Mouse (Mus musculus): ENCODE results near the gene Il1r2. TPM values are rescaled to one million over a fixed set of nuclear protein-coding genes. Genes with fewer than 3 reads are reported as not detected.

Il1r2 gene
- polyA plus RNA-seq, 1 experiment from 2014 or later, result 14.1 TPM

- Histone ChIP-seq H3K27ac (ENCODE audit: low read length) (no peak overlapping the region), H3K9ac (ENCODE audit: low read length) (no peak overlapping the region), H3K9me3 (replicated peaks; ENCODE audit: control insufficient read depth, low read length) (no peaks in the 10 kb centered on the region), H3K4me1 (ENCODE audit: control insufficient read depth, insufficient read depth, low read length) (no peaks in the 10 kb centered on the region), H3K27me3 (ENCODE audit: control insufficient read depth, insufficient read depth, low read length) (no peaks in the 10 kb centered on the region), H3K4me3 (replicated peaks; ENCODE audit: low read length) (no peak overlapping the region), H3K4me2 (ENCODE audit: low read depth, low read length) (no peak overlapping the region), H3K36me3 (ENCODE audit: control insufficient read depth, insufficient read depth, low read length) (no peaks in the 10 kb centered on the region)
- ATAC-seq (ENCODE audit: insufficient read depth, low FRiP score), result no peak
- 68% methylated on average over 5 of the region's 5 CpGs for WGBS
Measured at GRCm38 (mm10) chr1:40057351-40057750, 16.5 kb upstream of the Il1r2 start.

DNA sequence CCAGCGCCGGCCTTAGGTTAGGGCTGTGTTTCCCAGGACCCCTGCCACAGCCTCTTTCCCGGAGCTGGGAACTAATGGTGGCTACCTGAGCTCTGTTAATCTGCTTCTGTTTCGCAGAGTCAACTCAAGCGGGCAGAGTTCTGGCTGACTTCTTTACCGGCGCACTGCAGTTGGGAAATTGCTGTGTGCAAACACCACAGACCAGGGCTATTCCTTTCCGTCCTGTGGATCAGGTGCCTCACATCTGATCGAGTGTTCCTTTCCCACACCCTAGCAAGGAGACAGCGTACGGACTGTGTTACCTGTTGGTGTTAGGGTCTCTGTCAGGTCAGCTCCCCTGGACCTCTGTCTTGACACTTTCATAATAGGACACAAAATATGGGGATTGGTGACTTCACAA lies 15.9 kb upstream of the Il1r2 start:
- Histone ChIP-seq H3K36me3 (ENCODE audit: control insufficient read depth, insufficient read depth, low read length) (no peaks in the 10 kb centered on the region), H3K27me3 (ENCODE audit: control insufficient read depth, insufficient read depth, low read length) (no peaks in the 10 kb centered on the region), H3K4me1 (ENCODE audit: control insufficient read depth, insufficient read depth, low read length) (no peaks in the 10 kb centered on the region), H3K4me3 (replicated peaks; ENCODE audit: low read length) (no peak overlapping the region), H3K4me2 (ENCODE audit: low read depth, low read length) (no peak overlapping the region), H3K27ac (ENCODE audit: low read length) (no peak overlapping the region), H3K9ac (ENCODE audit: low read length) (no peak overlapping the region), H3K9me3 (replicated peaks; ENCODE audit: control insufficient read depth, low read length) (no peaks in the 10 kb centered on the region)
- 52% methylated on average over 11 of the region's 11 CpGs for WGBS
- no peak for ATAC-seq (ENCODE audit: insufficient read depth, low FRiP score)

DNA sequence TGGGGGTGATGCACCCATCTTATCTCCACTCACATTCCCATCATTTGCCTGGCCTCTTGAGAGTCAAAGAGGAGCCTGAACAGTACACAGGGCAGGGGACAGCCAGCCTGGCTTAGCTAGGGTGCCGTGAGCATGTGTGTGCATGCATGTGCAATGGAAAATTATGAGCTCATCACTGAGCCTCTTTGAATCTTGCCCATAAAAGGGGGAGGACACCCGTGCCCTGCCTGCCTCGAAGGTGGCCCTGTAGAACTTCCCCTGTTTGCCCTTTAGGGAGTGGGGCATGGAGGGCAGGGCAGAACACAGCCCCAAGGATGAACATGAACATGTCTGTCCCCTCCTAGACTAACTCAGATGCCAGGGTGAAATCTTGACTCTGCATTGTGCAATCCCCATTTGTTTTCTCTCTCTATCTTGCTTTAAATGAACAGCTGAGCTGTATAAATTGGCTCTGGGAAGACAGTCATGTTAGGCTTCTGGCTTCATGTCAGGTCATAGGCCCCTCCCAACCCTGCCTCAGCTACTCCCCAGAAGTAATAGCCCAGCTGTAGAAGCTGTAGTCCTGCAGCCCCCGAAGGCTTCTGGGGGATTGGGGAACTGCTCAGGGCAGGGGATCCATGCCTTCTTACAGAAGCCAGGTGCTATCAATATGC lies 14.6 kb upstream of the Il1r2 start:
- Histone ChIP-seq H3K4me1 (ENCODE audit: control insufficient read depth, insufficient read depth, low read length) (no peaks in the 10 kb centered on the region), H3K9me3 (replicated peaks; ENCODE audit: control insufficient read depth, low read length) (no peaks in the 10 kb centered on the region), H3K9ac (ENCODE audit: low read length) (no peak overlapping the region), H3K36me3 (ENCODE audit: control insufficient read depth, insufficient read depth, low read length) (no peaks in the 10 kb centered on the region), H3K27ac (ENCODE audit: low read length) (0 out of 2 replicates have a peak overlapping the region, but pooled peaks have one; percentile 1), H3K4me2 (ENCODE audit: low read depth, low read length) (no peak overlapping the region), H3K27me3 (ENCODE audit: control insufficient read depth, insufficient read depth, low read length) (no peaks in the 10 kb centered on the region), H3K4me3 (replicated peaks; ENCODE audit: low read length) (no peak overlapping the region)
- peak; percentile 31; the same call in 1 of the 2 replicates for ATAC-seq (ENCODE audit: insufficient read depth, low FRiP score)
- WGBS, result 55% methylated on average over 4 of the region's 4 CpGs

GRCm38 (mm10) chr1:40061359-40061758 lies 12.5 kb upstream of the Il1r2 start:
- Histone ChIP-seq H3K27me3 (ENCODE audit: control insufficient read depth, insufficient read depth, low read length) (no peaks in the 10 kb centered on the region), H3K27ac (ENCODE audit: low read length) (no peak overlapping the region), H3K9ac (ENCODE audit: low read length) (no peak overlapping the region), H3K4me3 (replicated peaks; ENCODE audit: low read length) (no peak overlapping the region), H3K9me3 (replicated peaks; ENCODE audit: control insufficient read depth, low read length) (no peaks in the 10 kb centered on the region), H3K4me1 (ENCODE audit: control insufficient read depth, insufficient read depth, low read length) (no peaks in the 10 kb centered on the region), H3K4me2 (ENCODE audit: low read depth, low read length) (no peak overlapping the region), H3K36me3 (ENCODE audit: control insufficient read depth, insufficient read depth, low read length) (no peaks in the 10 kb centered on the region)
- WGBS, result 53% methylated on average over 9 of the region's 9 CpGs
- ATAC-seq (ENCODE audit: insufficient read depth, low FRiP score), result peak; percentile 67

GRCm38 (mm10) chr1:40063409-40063808 lies 10.5 kb upstream of the Il1r2 start:
- 57% methylated on average over 4 of the region's 4 CpGs for WGBS
- ATAC-seq (ENCODE audit: insufficient read depth, low FRiP score), result no peak
- H3K9ac ChIP-seq (ENCODE audit: low read length), result no peak overlapping the region
- H3K4me2 ChIP-seq (ENCODE audit: low read depth, low read length), result no peak overlapping the region
- no peaks in the 10 kb centered on the region for H3K9me3 ChIP-seq (replicated peaks; ENCODE audit: control insufficient read depth, low read length)
- no peak overlapping the region for H3K27ac ChIP-seq (ENCODE audit: low read length)
- no peak overlapping the region for H3K4me3 ChIP-seq (replicated peaks; ENCODE audit: low read length)
- no peaks in the 10 kb centered on the region for H3K36me3 ChIP-seq (ENCODE audit: control insufficient read depth, insufficient read depth, low read length)
- no peaks in the 10 kb centered on the region for H3K4me1 ChIP-seq (ENCODE audit: control insufficient read depth, insufficient read depth, low read length)
- H3K27me3 ChIP-seq (ENCODE audit: control insufficient read depth, insufficient read depth, low read length), result no peaks in the 10 kb centered on the region

GRCm38 (mm10) chr1:40064508-40064907 lies 9.4 kb upstream of the Il1r2 start:
- Histone ChIP-seq H3K9me3 (replicated peaks; ENCODE audit: control insufficient read depth, low read length) (no peaks in the 10 kb centered on the region), H3K4me3 (replicated peaks; ENCODE audit: low read length) (no peak overlapping the region), H3K27ac (ENCODE audit: low read length) (no peak overlapping the region), H3K4me1 (ENCODE audit: control insufficient read depth, insufficient read depth, low read length) (no peaks in the 10 kb centered on the region), H3K4me2 (ENCODE audit: low read depth, low read length) (no peak overlapping the region), H3K36me3 (ENCODE audit: control insufficient read depth, insufficient read depth, low read length) (no peaks in the 10 kb centered on the region), H3K9ac (ENCODE audit: low read length) (no peak overlapping the region), H3K27me3 (ENCODE audit: control insufficient read depth, insufficient read depth, low read length) (no peaks in the 10 kb centered on the region)
- WGBS, result 88% methylated on average over 8 of the region's 8 CpGs
- ATAC-seq (ENCODE audit: insufficient read depth, low FRiP score), result no peak

GRCm38 (mm10) chr1:40072558-40072957 lies 1.3 kb upstream of the Il1r2 start:
- ATAC-seq (ENCODE audit: insufficient read depth, low FRiP score), result no peak
- H3K36me3 ChIP-seq (ENCODE audit: control insufficient read depth, insufficient read depth, low read length), result no peaks in the 10 kb centered on the region
- no peak overlapping the region for H3K9ac ChIP-seq (ENCODE audit: low read length)
- H3K4me1 ChIP-seq (ENCODE audit: control insufficient read depth, insufficient read depth, low read length), result no peaks in the 10 kb centered on the region
- no peak overlapping the region for H3K27ac ChIP-seq (ENCODE audit: low read length)
- H3K27me3 ChIP-seq (ENCODE audit: control insufficient read depth, insufficient read depth, low read length), result no peaks in the 10 kb centered on the region
- H3K4me2 ChIP-seq (ENCODE audit: low read depth, low read length), result no peak overlapping the region
- no peak overlapping the region for H3K4me3 ChIP-seq (replicated peaks; ENCODE audit: low read length)
- 82% methylated on average over 4 of the region's 4 CpGs for WGBS
- no peaks in the 10 kb centered on the region for H3K9me3 ChIP-seq (replicated peaks; ENCODE audit: control insufficient read depth, low read length)

GRCm38 (mm10) chr1:40077328-40077727 lies 3.4 kb downstream of the Il1r2 start:
- no peak for ATAC-seq (ENCODE audit: insufficient read depth, low FRiP score)

GRCm38 (mm10) chr1:40081041-40081440 lies 7.2 kb downstream of the Il1r2 start:
- Histone ChIP-seq H3K4me3 (replicated peaks; ENCODE audit: low read length) (no peak overlapping the region), H3K36me3 (ENCODE audit: control insufficient read depth, insufficient read depth, low read length) (no peaks in the 10 kb centered on the region), H3K4me1 (ENCODE audit: control insufficient read depth, insufficient read depth, low read length) (0 out of 2 replicates have a peak, but pooled peaks cover 3% of the 10 kb centered on the region), H3K27me3 (ENCODE audit: control insufficient read depth, insufficient read depth, low read length) (no peaks in the 10 kb centered on the region), H3K4me2 (ENCODE audit: low read depth, low read length) (no peak overlapping the region), H3K27ac (ENCODE audit: low read length) (no peak overlapping the region), H3K9me3 (replicated peaks; ENCODE audit: control insufficient read depth, low read length) (no peaks in the 10 kb centered on the region), H3K9ac (ENCODE audit: low read length) (no peak overlapping the region)
- WGBS, result 67% methylated on average over 2 of the region's 2 CpGs
- no peak for ATAC-seq (ENCODE audit: insufficient read depth, low FRiP score)

More at GRCm38 (mm10) chr1:40077328-40077727, 3.4 kb downstream of the Il1r2 start:
- Histone ChIP-seq H3K27me3 (ENCODE audit: control insufficient read depth, insufficient read depth, low read length) (no peaks in the 10 kb centered on the region), H3K36me3 (ENCODE audit: control insufficient read depth, insufficient read depth, low read length) (no peaks in the 10 kb centered on the region), H3K4me3 (replicated peaks; ENCODE audit: low read length) (no peak overlapping the region), H3K9me3 (replicated peaks; ENCODE audit: control insufficient read depth, low read length) (no peaks in the 10 kb centered on the region), H3K27ac (ENCODE audit: low read length) (no peak overlapping the region), H3K4me2 (ENCODE audit: low read depth, low read length) (no peak overlapping the region), H3K4me1 (ENCODE audit: control insufficient read depth, insufficient read depth, low read length) (no peaks in the 10 kb centered on the region), H3K9ac (ENCODE audit: low read length) (no peak overlapping the region)
- 86% methylated on average over 2 of the region's 2 CpGs for WGBS

Measured in stomach, embryonic 16.5 days (tissue).